Mouse (Mus musculus) right cerebral cortex, postnatal 4 days (tissue): ENCODE results near the gene Capn12.

Experiments used
- DNase-seq: peaks from one replicate; pipeline ENCODE4 v3.0.0-alpha.2; 2022

Capn12 gene

DNA sequence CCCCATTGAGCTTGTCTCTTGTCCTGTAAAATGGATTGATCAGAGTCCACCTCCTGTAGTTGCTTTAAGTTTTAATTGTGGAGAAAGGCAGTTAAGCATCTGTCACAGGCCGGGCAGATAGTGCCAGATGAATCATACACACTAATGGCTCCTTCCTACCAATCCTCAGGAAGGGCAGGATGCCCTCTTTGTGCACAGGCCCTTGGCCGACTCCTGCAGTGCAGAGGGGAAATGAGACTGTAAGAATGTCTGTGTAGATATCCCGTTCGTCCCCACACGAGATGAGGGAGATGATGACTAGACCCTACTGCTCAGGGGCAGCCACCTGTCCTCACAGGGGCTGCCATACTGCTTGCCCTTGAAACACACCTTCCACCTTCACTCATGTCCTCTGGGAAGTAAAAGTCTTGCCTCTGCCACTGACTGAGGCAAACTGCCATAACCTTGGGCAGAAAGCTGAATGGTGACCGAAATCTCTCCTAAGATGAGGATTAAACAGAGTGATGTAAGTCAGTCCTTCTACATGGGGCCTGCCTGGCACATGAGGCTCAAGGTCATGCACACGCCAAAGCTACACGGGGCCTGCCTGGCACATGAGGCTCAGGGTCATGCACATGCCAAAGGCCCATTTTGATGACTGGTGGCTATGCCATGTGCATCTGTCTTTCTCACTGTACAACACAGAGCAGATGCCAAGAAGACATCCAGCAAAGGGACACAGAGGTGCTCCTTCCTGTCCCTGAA, 40.7 kb downstream of the Capn12 start:
- DNase-seq, result no peak

DNA sequence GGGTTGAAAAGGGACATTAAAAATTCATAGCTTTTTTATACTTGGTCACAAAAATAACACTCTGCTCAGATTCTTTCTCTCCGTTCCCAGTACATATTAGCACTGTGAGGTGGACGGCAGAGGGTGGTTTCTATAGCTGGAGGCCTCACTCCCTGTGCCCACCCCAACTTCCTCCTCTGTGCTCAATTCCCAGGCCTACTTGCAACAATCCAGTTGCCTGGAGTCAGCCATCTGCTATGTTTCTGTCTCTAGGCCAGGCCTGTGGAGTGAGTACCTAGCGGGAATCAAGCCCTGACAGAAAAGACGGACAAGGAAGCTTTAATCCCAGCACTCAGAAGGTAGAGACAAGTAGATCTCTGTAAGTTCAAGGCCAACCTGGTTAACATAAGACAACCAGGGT, 41.4 kb downstream of the Capn12 start:
- no peak for DNase-seq

DNA sequence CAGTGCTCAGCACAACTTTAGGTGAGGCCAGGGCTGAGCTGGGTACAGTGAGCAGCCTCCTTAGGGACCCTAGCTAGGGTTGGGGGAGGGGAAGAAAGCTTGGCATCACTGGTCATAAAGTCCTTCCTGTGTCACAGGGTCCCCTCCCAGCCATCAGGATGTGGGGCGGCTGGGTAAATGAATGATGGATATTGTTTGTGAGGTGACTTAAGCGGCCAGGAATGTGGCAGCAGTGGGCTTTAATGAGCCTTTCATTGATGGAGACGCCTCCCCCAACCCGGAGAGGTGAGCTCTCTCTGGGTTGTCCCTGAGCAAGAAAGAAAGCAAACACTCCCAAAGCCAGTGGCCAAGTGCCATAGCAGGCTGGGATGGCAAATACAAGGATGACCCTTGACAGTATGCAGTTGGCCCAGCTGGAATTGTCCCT, 42.7 kb downstream of the Capn12 start:
- no peak for DNase-seq

DNA sequence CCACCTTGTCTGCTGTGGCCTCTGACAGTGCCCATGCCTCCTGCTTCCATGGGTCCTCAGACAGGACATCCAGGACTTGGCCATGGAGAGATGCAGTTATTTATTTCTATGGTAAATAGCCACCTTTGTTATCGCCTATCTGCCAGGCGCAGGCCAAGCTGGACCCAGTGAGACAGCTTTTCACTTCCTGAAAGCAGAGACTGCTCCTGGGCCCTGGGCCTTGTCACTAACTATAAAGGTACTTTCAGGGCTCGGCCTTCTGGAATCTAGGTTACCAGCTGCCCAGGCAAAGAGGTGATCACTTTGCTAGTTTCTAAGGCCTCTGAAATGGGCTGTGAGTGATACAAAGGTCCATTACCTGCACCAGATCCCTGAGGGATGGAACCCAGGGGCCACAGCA, 43.6 kb downstream of the Capn12 start:
- DNase-seq, result no peak

DNA sequence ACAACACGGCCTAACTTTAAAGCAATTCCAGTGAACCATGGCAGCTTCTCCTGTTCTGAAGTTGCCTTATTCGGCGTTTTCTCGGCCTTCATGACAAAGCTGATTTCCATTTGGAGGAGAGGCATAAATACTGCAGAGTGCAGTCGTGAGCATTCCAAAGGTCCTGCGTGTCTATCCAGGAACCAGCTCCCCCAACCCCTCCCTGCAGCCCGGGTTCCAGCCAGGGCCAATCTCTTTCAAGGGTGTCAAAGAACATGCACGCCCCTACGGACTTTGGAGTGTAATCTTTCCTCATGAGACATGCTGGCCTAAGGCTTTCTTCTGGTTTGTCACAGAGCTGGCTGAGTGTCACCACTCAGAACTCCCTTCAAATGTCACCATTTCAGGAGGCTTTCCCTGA, 44.1 kb downstream of the Capn12 start:
- DNase-seq, result no peak

DNA sequence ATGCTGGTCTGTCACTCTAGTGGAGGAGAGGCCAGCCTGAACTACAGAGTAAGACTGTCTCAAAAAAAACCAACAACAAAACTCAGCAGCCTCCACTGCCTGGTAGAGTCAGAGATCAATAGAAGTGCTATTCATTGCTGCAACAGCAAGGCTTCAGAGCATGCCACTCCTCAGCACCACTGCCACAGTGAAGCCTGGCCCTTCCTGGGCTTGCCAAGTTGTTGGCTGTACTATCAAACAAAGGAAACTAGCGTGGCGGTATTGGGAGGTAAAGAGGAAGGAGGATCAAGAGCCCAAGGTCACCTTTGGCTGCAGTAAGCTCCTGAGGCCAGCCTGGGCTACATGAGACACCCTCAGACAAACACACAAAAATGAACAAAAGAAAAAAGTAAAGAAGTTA, 45.0 kb downstream of the Capn12 start:
- DNase-seq, result no peak

DNA sequence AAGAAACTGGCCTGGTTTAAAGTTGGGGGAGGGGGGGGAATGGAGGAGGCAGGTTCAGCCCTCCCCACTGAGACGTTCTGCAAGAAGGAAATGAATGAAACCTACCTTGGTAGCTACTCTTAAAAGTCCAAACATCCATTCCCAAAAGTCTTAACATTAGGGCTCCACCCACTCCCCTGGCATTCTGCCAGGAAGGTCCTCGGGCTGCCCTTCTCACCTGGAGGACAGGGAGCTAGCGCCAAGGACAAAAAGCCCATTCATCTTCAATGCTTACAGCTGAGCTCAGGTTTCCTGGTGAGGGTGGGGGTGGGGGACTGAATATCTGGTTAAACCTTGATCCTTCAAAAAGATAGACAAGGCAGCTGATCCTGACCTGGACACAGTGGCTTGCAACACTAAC, 48.2 kb downstream of the Capn12 start:
- no peak for DNase-seq

DNA sequence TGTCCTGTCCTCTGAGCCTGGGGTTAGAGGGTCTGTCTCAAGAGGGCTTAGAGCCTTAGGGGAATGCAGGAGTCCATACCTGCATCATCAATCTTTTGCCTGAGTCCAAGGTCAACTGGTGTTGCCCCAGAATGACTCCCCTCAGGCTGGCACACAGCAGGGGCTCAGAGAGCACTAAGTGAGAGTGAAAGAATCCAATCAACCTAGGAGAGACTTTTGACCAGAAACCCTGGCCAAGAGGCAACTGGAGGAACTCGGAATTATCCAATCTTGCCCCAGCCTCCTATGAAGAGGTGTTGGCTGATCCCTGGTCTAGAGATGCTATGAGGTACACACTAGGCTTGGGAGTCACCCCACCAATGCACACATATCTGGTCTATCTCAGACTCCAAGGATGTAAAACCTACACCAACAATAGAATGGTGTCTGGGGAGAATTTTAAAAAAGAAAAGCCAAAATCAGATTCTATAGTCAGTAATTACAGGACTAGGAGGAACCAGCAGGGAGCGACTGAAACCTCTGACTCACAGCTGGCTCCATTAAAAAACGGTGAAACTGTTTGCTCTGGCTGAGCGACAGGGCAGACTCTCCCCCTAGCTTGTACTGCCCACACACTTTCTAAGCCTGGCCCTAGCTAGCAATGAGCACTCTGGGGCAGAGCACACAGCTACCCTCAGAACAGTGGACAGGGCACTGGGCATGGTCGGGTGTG, 49.3 kb downstream of the Capn12 start:
- DNase-seq, result no peak

DNA sequence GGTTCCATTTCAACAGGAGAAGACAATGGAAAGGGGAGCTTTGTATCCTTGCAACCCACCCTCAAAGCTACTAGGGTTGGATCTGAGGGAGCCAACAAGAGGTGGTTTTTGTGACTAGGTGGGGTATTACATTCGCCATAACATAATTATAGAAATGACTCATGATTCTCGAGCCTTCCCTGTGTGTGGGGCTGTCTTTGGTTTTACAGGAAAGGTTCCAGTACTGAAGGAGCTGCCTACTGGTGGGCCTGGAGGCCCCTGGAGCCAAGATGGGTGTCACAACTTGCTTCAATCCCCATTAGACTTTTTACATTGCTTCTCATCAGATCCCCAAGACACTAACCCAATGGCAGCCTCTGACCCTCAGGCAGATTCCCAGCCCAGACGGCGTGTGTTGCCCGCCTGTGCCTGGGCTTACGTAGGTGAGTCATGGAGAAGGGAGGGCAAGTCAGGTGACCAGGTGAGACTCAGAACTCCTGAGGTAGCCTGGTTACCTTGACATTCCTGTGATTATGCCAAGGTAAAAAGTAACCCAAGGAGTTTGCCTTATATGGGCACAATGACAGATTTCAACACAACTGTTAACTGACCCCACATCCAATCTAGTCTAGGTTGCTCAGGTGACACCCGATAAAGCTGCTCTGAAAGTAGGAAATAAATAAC, 49.9 kb downstream of the Capn12 start:
- no peak for DNase-seq

DNA sequence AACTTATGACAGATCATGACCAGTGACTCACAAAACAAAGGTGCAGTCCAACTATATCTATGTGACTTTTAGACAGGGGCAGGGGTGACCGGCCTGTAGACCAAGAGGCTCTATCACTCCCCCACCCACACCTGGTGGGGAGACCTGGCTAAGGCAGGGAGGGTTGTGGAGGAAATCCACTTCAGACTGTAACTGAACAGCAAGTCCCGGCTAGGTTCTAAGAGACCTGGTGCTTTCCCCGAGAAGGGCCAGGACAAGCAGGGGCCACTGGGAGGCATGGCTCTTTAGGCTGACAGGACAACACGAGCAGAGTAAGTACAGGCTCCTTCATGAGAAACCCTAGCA, 50.4 kb downstream of the Capn12 start:
- DNase-seq, result no peak

DNA sequence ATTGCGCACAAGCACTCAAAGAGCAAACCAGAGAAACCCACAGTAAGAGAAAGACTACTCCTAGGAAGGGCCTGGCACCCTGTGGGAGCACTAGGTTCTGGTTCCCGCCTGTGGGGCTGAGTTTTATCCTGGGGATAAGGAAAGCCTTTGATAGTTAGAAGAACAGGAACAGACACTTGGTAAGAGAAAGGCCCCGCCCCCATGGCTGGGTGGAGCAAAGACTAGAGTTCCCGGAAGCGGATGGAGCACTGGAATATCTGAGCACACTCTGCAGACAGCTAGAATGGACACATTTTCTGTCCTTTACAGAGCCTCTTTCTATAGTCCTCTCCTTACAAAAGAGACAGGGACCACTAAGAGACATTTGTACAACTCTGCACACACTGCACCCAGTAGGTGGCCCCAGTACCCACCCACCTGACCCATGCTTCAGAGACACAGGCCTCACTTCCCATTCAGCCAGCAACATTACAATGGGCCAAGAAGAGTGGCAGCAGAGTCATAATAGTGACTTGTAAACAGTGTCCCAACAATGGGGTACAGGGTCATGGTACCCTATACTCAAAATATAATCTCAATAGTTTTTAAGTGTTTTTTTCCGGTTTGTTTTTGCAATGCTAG, 51.3 kb downstream of the Capn12 start:
- DNase-seq, result no peak

DNA sequence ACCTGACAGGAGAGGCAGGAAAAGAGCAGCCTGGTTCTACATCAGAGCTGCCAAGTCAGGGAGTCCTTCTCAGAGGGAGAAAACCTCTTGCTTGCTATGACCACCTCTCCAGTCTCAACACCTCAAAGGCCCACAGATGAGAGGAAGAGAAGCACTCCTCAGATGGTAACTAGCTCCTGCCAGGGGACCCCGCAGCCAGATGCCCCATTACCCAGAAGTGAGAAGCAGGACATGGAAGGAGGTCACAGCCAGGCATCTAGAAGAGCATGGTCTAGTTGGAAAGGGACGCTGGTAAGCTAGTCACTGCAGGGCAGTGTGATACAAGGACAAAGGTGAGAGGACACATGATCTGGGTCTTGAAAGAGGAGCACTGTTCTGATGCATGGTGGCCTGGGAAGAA, 52.6 kb downstream of the Capn12 start:
- DNase-seq, result no peak

DNA sequence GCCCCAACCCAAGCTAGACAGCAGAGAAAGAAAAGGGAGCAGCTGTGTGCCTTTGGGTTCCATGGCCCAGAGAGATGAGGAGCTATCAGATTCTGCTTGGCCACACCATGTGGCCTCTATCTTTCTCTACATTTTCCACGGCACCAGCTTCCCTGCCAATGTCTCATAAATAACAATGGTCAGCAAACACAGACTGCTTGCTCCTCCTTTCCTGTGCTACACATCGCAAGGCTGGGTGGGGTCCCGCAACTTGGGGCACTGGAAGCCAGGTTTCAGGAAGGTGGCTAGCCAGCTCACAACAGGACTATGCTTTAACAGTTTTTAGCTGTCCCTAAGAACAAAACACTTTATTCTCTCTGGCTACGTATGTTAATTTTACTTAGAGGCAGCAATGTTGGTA, 55.6 kb downstream of the Capn12 start:
- no peak for DNase-seq

DNA sequence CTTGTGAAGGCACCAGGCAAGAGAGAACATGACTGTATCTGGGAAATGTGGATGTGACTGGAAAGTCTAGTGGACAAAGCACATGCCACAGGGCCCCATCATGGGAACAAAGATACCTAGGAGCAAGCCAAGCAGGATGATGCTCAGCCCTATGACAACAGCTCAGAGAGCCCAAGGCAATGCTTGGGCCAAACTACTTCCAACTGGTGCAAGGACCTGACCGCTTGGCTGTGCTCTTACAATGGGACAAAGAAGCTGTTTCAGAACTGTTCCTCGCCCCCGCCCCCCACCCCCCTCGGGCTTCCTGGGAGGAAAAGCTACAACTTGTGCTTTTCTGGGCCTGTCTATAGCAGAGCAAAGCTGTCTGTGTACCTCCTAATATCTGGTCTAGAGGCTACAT, 57.4 kb downstream of the Capn12 start:
- no peak for DNase-seq

DNA sequence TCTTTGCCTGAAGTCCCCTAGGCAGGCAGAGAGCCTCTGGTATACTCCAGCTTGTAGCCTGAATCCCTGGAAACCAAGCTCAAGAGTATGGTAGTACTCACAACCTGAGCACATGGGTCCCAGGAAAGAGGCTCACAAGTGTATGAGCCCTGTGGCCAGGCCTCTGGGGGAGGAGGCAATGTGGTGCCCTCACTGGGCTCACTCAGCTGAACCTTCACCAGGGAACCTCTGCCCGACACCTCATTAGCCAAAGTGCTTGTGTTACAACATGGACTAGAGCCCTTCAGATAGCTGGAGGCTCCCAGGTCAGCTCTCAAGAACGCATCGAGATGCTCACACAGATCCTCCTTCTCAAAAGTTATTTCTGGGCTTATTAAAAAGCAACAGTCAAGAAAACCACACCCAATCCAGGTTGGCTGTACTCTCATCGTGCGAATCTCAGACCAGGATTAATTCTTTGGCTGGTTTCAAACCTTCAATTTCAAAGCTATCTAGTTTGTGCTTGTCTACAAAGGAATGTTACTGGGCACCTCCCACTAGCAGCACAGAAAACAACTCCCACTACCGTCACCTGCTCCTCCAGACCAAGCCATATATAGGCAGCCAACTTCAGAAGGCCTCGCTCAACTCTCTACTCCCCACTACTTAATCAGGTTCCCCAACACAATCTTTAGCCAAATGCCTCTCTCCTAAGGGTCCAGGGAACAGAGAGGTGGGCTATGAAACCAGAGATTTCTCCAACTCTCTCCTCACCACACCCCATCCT, 58.4 kb downstream of the Capn12 start:
- no peak for DNase-seq

DNA sequence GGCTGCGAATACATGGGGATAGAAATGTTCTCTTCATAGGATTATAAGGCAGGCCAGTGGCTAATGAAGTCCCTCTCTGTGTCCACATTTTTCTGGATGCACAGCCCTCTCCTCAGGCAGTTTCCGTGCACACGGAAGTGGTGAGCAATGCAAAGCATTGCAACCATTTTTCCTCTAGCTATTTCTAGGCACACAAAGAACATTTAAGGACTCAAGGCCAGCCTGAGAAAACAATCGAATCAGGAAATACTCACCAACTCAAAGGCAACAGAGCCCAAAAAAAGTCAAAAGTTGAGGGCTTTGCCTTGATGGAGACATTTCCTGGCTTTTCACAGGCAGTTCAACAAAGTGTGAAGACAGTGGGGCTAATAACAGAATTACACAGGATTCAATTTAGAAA, 59.9 kb downstream of the Capn12 start:
- no peak for DNase-seq

DNA sequence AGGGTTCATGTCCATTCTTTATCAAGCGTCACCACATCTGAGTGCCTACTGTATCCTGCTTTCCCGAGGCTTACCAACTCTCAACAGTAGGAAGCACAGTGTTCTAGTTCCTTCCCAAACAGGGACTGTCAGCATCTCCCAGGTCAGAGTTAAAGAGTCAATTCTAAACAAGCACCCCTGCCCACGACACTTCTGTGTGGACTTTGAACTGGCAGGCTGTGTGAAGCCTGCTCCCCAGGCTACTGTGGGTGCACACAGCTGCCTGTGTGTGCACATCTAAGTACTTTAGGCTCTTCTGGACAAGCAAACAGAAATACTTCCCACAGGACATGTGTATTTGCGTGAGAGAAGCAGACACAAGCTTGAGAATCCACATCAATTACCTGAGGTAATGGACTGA, 60.3 kb downstream of the Capn12 start:
- no peak for DNase-seq
